Mouse (Mus musculus) liver, embryonic 11.5 days (tissue): ENCODE data around the gene Gatad2a. TPM values are rescaled to one million over a fixed set of nuclear protein-coding genes. Genes with fewer than 3 reads are reported as not detected.
A peak's percentile ranks its signal among the peaks of the same experiment; 100 is the strongest.

Experiments used
- ATAC-seq: fragments of 200-750 bp; cut with Nextera tagmentation; replicated peaks from 2 replicates; pipeline ENCODE4 v1.8.0; 2017; ENCODE audit warnings: moderate number of reproducible peaks, mild to moderate bottlenecking, moderate TSS enrichment, moderate library complexity; ENCODE audit not compliant: low FRiP score
- DNase-seq: peaks from one replicate; pipeline ENCODE4 v3.0.0-alpha.2; 2017; ENCODE audit warnings: low spot score
- H3K27ac ChIP-seq: fragments of 300-500 bp; sonication (generic); 2 replicates; pipeline ENCODE4 v1.5.1; 2014; ENCODE audit warnings: mild to moderate bottlenecking, low read depth, low read length, control low read depth
- H3K27me3 ChIP-seq: fragments of 300-500 bp; sonication (generic); replicated peaks from 2 replicates; pipeline ENCODE4 v1.6.1; 2014; ENCODE audit warnings: low read length, mixed read lengths; ENCODE audit not compliant: control insufficient read depth, insufficient read depth
- H3K36me3 ChIP-seq: fragments of 300-500 bp; sonication (generic); 2 replicates; pipeline ENCODE4 v1.6.1; 2014; ENCODE audit warnings: mild to moderate bottlenecking, low read length, moderate library complexity, mixed read lengths; ENCODE audit not compliant: control insufficient read depth, insufficient read depth
- H3K4me1 ChIP-seq: fragments of 300-500 bp; sonication (generic); replicated peaks from 2 replicates; pipeline ENCODE4 v1.6.1; 2014; ENCODE audit warnings: low read length, mixed read lengths; ENCODE audit not compliant: control insufficient read depth, insufficient read depth
- H3K4me2 ChIP-seq: fragments of 300-500 bp; sonication (generic); 2 replicates; pipeline ENCODE4 v1.6.1; 2014; ENCODE audit warnings: mild to moderate bottlenecking, control low read depth, moderate library complexity
- H3K4me3 ChIP-seq: fragments of 300-500 bp; sonication (generic); 2 replicates; pipeline ENCODE4 v1.5.1; 2014; ENCODE audit warnings: low read depth, low read length, control low read depth
- H3K9ac ChIP-seq: fragments of 300-500 bp; sonication (generic); 2 replicates; pipeline ENCODE4 v1.6.1; 2014; ENCODE audit warnings: low read depth, low read length, control low read depth
- H3K9me3 ChIP-seq: fragments of 300-500 bp; sonication (generic); 2 replicates; pipeline ENCODE4 v1.6.1; 2016; ENCODE audit warnings: low read length, inconsistent platforms, mixed read lengths; ENCODE audit not compliant: control insufficient read depth
- WGBS: fragments of 180-500 bp; shearing (Covaris S2); extraction: QIAGEN DNeasy Blood & Tissue Kit; methylation state at CpG from one replicate; pipeline ENCODE4 v1.1.7; 2014; 5-methylcytosine and 5-hydroxymethylcytosine counted together
- polyA plus RNA-seq: library from polyadenylated mRNA; unstranded; fragments of >200 nt; fragmentation: Nextera tagmentation; extraction: Ambion mirVana; gene quantifications from 2 replicates; pipeline ENCODE4 v1.2.1, GENCODE M21; 2014

Gene Gatad2a
- polyA plus RNA-seq, 1 experiment from 2014 or later: 75.3 TPM

DNA sequence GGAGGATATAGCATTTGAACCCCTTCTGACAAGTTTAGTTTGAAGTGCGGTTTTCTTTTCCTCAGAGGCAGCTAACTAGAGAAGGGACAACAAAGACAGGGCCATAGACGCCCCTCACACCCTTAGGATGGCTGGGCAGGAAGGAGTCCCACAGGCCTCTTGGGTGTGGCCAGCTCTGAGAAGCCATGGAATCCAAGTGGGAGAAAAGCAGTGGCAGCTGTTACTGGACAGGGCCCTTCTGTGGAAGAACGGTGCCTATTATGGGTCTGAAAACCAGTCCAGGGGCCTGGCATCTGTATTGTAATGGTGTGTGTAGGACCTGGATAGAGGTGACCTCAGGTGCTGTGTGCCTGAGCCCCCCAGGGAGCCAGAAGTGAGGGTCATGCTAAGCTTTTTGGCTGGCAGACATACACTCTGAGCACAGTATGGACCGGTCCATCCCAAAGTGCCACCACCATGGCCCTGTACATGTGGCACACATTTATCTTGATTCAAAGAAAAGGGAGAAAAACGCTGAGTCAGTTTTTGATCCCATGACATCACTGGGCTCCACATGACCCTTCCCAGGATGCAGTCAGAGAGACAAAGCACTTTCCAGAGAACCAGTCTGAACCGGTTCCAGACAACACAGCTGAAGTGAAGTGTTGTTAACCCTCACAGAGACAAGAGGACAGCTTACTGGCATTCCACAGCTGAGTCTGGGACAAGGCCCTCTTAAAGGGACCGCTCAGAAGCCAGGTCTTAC is 60.0 kb downstream of the Gatad2a start:
- WGBS: 76% methylated on average over 7 of the region's 7 CpGs
- no peak overlapping the region for H3K27ac ChIP-seq
- ATAC-seq (peak; percentile 45; the same call in 1 of the 2 replicates), DNase-seq (no peak)
- peaks cover 14% of the 10 kb centered on the region for H3K36me3 ChIP-seq
- no peaks in the 10 kb centered on the region for H3K27me3 ChIP-seq
- H3K4me3 ChIP-seq: no peak overlapping the region
- no peaks in the 10 kb centered on the region for H3K9me3 ChIP-seq
- peaks cover 36% of the 10 kb centered on the region for H3K4me1 ChIP-seq
- H3K4me2 ChIP-seq: no peak overlapping the region
- no peak overlapping the region for H3K9ac ChIP-seq

DNA sequence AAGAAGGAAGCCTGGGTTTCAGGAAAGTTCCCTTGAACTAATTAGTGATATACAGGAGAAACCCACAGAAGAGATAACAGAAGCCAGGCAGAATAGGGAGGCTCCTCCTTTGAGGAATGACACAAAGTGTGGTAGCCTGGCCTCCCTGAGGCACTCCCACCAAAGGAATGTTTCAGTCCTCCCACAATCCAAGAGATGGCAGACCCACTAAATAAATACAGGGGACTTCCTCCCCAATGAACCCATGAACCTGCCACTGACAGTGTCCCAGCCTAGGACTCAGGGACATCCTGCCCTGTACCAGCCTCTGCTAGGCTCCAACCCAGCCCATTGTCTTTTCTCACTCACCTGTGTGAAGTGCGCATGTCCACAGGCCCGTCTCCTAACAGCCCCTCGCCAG is 60.8 kb downstream of the Gatad2a start:
- Histone ChIP-seq H3K36me3 (peaks cover 14% of the 10 kb centered on the region), H3K4me2 (no peak overlapping the region), H3K9me3 (no peaks in the 10 kb centered on the region), H3K4me3 (no peak overlapping the region), H3K27me3 (no peaks in the 10 kb centered on the region), H3K9ac (no peak overlapping the region), H3K27ac (no peak overlapping the region), H3K4me1 (peaks cover 34% of the 10 kb centered on the region)
- DNase-seq: no peak
- WGBS: 83% methylated on average over 3 of the region's 3 CpGs
- ATAC-seq: no peak

DNA sequence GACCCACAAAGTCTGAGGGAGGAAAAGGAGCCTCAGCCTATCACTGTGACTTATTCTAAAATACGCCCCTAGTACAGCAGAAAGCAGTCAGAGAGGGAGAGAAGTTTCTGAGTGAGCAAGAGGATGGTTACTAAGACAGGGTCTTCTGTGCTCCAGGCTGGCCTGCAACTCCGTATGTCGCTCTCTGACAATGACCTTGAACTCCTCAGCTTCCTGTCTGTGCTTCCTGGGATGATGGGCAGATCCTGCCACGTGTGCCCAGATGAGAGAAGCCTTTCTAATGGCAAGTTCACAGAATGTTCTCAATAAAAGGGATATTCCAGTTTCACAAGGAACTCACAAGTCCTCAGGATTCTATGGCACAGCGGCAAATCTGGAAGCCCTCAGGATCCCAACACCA is 61.6 kb downstream of the Gatad2a start:
- 73% methylated on average over 5 of the region's 5 CpGs for WGBS
- Histone ChIP-seq H3K27ac (no peak overlapping the region), H3K36me3 (peaks cover 14% of the 10 kb centered on the region), H3K4me2 (no peak overlapping the region), H3K4me1 (peaks cover 25% of the 10 kb centered on the region), H3K4me3 (no peak overlapping the region), H3K9ac (no peak overlapping the region), H3K9me3 (no peaks in the 10 kb centered on the region), H3K27me3 (no peaks in the 10 kb centered on the region)
- DNase-seq: no peak
- ATAC-seq: no peak

DNA sequence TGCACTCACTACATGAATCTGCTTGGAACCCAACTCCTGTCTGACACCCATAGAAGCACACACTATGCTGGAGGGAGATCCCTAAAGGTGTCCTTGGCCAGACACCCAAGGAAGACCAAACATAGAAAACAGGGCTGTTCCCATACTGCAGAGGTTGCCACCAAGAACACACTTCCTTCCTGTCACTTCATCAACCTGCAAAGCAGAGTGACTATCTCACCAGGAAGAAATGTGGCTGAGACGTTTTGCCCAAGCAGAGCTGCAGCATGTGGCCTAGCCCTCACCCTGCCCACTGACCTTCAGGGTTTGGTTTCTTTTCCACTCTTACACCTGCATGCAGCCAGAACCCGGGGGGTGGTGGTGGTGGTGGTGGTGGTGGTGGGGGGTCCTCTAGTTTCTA is 62.4 kb downstream of the Gatad2a start:
- Histone ChIP-seq H3K27me3 (no peaks in the 10 kb centered on the region), H3K4me2 (no peak overlapping the region), H3K4me3 (no peak overlapping the region), H3K27ac (no peak overlapping the region), H3K36me3 (peaks cover 14% of the 10 kb centered on the region), H3K4me1 (peaks cover 22% of the 10 kb centered on the region), H3K9me3 (no peaks in the 10 kb centered on the region), H3K9ac (no peak overlapping the region; the same call in 1 of the 2 replicates)
- 49% methylated on average over 2 of the region's 2 CpGs for WGBS
- ATAC-seq: no peak
- no peak for DNase-seq

DNA sequence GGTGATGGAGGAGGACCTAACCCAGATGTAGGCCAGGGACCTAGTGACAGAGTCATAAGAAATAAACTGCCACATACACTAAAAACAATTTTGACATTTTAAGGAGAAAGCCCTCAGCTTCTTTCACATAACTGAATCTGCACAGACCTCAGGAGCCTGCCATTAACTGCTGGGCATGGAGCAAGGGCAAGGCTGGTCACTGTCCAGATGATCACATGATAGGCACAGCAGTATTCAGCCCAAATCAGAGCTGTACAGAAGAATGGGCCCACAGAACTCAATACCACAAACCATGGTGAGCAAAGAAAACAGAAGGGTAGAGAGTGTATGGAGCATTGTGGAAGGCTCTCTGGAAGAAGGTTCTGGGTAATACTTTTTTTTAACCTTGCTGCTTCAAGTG is 69.3 kb downstream of the Gatad2a start:
- no peak for ATAC-seq
- H3K36me3 ChIP-seq: peaks cover 11% of the 10 kb centered on the region; the same call in 1 of the 2 replicates

DNA sequence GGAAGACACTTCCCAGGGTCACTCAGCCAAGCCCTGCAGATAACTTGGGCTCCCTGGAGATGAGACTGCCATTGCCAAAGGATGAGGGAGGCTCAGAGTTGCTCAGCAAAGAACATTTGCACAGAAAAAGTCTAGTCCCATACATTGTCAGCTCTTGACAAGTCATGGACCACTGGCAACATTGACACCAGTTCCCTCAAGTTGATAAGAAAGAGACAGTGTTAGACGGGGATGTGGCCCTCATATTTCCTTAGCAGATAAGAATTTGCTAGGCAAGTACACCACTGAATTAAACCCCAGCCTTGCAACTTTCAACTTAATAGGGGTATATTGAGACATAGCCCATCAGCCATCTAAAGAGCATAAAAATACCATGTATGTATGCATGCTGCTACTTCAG is 72.2 kb downstream of the Gatad2a start:
- no peak overlapping the region for H3K9ac ChIP-seq
- H3K4me2 ChIP-seq: 0 out of 2 replicates have a peak overlapping the region, but pooled peaks have one; percentile 18
- no peak overlapping the region for H3K27ac ChIP-seq
- no peaks in the 10 kb centered on the region for H3K9me3 ChIP-seq
- no peaks in the 10 kb centered on the region for H3K27me3 ChIP-seq
- H3K4me3 ChIP-seq: no peak overlapping the region
- peak; percentile 64 for ATAC-seq
- H3K36me3 ChIP-seq: peaks cover 11% of the 10 kb centered on the region; the same call in 1 of the 2 replicates
- peaks cover 45% of the 10 kb centered on the region for H3K4me1 ChIP-seq
- WGBS: 28% methylated on average over 1 of the region's 1 CpGs
- no peak for DNase-seq

More for the DNA sequence above, 69.3 kb downstream of the Gatad2a start:
- Histone ChIP-seq H3K9ac (no peak overlapping the region), H3K27ac (no peak overlapping the region), H3K4me3 (no peak overlapping the region), H3K9me3 (no peaks in the 10 kb centered on the region), H3K4me2 (no peak overlapping the region), H3K27me3 (no peaks in the 10 kb centered on the region), H3K4me1 (peaks cover 18% of the 10 kb centered on the region)
- DNase-seq: no peak

DNA sequence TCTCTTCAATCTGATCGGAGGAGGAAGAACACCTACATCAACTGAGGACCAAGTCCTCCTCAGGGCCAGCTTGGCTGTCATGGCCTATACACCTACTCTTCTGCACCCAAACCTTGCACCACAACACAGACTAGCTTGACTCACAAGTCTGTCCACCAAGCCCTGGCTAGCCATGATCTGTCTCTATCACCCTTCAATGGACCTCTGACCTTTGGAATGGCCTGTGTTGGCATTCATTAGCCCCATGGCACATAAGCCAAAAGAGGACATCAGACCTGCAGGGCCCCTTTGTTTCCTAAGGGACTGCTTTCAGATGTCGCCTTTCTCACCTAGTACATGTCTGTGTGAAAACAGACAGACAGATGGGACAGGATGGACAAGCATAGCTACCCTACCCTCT is 75.0 kb downstream of the Gatad2a start:
- Histone ChIP-seq H3K9ac (0 out of 2 replicates have a peak overlapping the region, but pooled peaks have one; percentile 2), H3K4me2 (peak overlapping the region; percentile 43), H3K9me3 (no peaks in the 10 kb centered on the region), H3K27me3 (no peaks in the 10 kb centered on the region), H3K4me3 (no peak overlapping the region), H3K4me1 (peaks cover 49% of the 10 kb centered on the region), H3K36me3 (peaks cover 13% of the 10 kb centered on the region), H3K27ac (peak overlapping the region; percentile 52)
- DNase-seq: no peak
- ATAC-seq: no peak
- WGBS: 88% methylated on average over 2 of the region's 2 CpGs

DNA sequence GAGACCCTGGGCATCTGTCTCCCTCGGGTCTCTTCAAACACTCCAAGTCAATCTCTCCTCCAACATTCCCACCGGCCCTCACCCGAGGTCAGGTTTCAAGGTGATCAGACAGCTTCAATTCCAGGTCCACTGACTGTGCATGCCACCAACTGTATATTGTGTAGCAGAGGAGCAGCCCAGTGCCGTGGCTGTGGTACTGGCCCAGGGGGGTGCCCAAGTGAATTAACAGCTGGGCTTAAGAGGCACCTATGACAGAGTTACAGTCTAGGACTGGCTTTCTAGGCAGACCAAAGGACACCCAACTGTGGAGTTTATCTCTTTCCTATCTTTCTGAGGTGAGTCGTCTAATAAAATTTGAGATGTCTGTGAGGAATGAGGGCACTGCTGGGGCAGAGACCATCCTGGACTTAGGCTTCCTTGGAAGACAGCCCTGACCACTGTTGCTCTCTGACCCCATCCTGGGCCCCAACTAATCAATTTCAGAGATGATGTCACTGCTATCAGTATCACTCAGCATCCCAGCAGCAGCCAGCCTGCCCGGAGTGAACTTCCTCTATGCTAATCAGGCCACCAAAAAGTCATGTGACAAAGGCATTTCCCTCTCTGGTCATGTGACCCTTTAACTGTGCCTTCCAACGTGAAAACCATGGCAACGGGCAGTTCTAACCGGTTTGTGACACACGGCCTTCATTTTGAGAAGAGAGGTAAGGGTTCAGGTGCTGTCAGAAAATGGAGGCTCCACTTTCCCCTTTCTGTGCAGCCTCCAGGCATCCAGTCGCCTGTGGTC is 76.1 kb downstream of the Gatad2a start:
- H3K27me3 ChIP-seq: no peaks in the 10 kb centered on the region
- peaks cover 17% of the 10 kb centered on the region for H3K36me3 ChIP-seq
- H3K4me2 ChIP-seq: peak overlapping the region; percentile 43
- DNase-seq (peak; percentile 58), ATAC-seq (peak; percentile 68)
- 33% methylated on average over 11 of the region's 11 CpGs for WGBS
- peaks cover 49% of the 10 kb centered on the region for H3K4me1 ChIP-seq
- H3K9ac ChIP-seq: 0 out of 2 replicates have a peak overlapping the region, but pooled peaks have one; percentile 10
- no peak overlapping the region for H3K4me3 ChIP-seq
- H3K9me3 ChIP-seq: no peaks in the 10 kb centered on the region
- peak overlapping the region; percentile 59 for H3K27ac ChIP-seq
